Mouse (Mus musculus) megakaryocyte, adult 5-6 weeks (primary cell): ENCODE data around the gene Gm14406. TPM values are rescaled to one million over a fixed set of nuclear protein-coding genes. Genes with fewer than 3 reads are reported as not detected.
"Not testable (repeated sequence)": the region's sequence is repeated elsewhere in the genome, so short reads cannot be mapped to it uniquely, and the experiment has no call there.

Experiments
- ATAC-seq: 2 replicates; pipeline ENCODE4 v1.8.0; 2016; ENCODE audit warnings: mild to moderate bottlenecking, inconsistent platforms; ENCODE audit not compliant: poor library complexity, severe bottlenecking
- total RNA-seq, 2 experiments: library from RNA; stranded (forward) in 1 of 2; stranded (reverse) in 1 of 2; fragments of 153-499, 151-499 nt in 1 of 2; fragments of 221-1000, 200-1000 nt in 1 of 2; gene quantifications; 2 replicates each; pipeline versions ENCODE4 v1.2.3 to v1.2.4; 2015 to 2017

Gm14406 gene
- total RNA-seq (2015) (not detected in 2 replicates), total RNA-seq (2017) (not detected in 2 replicates)

DNA sequence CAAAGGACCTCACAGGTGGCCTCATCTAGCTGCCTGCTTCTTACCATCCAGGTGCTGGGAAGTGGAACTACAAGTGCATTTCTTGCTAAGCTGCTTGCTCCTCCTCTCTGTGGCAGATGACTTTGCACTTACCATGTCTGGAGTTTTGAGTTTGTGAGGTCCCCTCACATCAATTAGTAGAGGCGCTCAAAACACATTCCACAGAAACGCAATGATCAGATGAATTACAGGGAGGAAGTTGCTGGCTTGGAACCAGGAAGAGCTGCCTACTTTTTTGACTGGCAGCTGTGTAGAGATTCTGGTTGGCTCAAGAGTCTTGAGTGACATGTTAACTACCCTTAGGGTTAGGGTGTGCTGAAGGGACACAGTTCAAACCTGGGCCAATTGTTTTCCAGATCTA, at the start of gene Gm14406:
Gene Gm14406 (minus strand): TSS at position 213 of the 400 bp plus-strand sequence.
- ATAC-seq: not testable (repeated sequence)

DNA sequence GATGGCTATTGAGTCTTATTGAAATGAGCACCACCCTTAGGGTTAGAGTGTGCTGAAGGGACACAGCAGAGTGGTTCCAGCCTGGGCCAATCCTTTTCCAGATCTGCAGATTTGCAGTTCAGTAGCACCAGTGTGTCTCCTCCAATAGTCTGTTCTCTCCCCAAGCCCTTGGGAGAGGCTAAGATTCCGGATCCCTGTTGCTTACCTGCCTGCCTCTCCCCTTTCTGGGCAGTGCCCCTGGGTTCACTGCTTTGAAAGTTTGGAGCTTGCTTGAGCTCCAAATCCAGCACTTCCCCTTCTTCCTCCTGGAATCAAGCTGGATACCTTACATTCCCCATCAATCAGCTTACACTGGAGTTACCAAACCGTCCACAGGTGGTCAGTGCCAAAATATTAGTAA, 2.9 kb downstream of the Gm14406 start:
- not testable (repeated sequence) for ATAC-seq

DNA sequence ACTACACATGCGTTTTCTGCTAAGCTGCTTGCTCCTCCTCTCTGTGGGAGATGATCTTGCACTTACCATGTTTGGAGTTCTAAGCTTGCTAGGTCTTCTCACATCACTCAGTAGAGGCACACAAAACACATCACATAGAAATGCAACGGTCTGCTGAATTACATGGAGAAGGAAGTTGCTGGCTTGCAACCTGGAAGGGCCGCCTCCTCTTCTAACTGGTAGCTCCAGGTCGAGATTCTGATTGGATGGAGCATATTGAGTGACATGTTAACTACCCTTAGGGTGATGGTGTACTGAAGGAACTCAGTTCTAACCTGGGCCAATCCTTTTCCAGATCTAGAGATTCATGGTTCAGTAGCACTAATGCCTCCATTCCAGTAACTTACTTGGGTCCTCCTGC, 18.6 kb downstream of the Gm14406 start:
- not testable (repeated sequence) for ATAC-seq

DNA sequence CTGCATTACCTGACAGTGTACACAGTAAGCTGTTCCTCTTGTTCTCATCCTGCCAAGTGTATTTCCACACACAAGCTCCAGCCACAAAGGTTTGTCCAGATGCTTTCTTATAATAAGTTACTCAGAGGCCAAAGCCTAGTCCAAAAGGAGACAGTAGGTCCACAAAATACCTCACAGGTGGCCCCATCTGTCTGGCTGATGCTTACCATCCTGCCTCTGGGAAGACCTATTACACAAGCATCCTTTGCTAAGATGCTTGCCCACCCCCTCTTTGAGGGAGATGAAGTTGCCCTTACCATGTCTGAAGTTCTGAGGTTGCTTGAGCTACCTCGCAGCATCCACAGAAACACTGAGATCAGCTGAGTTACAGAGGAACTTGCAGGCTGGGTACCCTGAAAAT, 22.7 kb downstream of the Gm14406 start:
- not testable (repeated sequence) for ATAC-seq

DNA sequence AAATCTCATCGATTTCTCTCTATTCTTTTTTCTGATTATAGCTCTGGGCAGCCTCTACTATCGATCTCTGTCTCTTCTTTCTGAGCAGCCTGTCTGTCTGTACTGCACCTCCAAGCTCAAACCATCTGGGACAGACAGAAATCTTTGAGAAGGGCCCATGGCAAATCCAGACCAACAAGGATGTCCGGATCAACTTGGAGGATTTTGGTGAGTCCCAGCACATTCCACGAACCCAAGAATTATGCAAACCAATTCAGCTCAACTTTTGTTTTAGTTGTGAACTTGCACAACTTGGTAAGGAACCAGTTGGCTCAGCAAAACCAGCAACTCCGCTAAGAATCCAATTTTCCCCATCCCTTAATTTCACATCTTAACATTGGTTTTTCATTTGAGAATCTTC, 40.3 kb downstream of the Gm14406 start:
- ATAC-seq: not testable (repeated sequence)

DNA sequence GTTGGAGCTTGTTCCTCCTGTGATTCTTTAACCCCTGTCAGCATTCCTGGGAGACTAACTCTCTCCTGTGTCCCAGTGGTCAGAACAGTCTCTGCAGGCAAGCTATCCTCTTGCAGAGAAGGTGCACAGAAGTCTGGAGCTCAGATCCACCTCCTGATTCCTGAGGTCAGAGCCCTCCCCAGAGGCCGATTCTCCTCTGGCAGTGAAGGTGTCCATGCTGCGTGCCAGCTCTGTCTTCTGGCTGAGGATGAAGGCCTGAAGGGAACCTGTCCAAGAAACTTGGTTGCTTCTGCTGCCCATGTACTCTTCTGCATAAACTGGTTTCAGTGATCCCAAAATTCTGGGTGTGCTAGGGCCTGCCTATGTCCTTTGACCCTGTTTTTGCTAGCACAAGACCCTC, 40.9 kb downstream of the Gm14406 start:
- ATAC-seq: not testable (repeated sequence)

DNA sequence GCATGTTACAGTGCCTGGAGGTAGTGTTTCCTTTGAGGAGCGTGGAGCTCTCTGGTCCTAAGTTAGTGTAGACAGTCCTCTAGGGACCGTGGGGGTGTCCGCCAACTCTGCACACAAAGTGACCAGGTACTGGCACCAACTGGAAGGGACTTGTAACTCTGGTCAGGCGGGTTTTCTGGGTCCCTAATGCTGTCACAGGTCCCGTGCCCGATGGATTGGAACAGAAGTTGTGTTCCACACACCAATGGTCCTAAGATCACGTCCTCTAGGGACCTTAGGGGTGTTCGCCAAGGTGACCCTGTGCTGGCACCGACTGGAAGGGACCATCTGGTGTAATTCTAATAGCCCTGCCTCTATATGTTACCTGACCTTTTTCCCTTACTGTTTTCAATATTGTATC, 42.1 kb downstream of the Gm14406 start:
- no peak for ATAC-seq

DNA sequence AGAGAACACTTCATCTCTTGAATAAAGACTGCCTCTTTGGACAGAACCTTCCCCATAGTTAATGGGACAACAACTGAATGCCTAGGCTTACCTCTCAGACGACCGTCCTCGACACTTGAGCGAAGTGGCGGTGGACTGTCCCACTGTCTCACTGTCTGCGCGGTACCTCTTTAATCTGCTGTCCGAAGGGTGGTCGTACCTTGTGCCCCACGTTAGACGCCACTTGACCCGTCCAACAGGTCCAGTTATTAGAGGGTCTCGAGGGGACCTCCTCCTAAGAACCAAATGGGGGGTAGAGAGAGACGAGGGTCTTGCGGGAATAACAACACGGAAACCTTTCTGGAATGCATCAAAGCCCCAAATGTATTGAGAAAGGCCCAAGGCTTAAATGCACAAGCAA, 53.8 kb downstream of the Gm14406 start:
- not testable (repeated sequence) for ATAC-seq

DNA sequence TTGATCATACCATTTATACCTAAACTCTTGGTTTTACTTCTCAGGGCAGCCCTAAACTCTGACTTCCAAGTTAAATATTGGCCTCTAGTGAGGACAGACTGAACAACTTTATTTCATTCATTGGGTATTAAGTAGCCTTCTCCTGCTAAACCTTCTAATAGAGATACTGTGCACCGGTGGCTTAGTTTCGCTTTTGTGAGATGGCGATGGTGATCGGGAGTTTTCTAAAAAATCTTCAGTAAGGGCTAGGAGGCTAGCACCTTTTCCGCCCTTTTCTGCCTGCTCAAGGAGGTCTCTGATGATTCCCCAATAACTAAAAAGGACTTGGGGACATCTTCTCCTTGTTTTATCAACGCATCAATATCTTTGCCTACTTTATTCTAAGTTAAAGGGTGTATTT, 54.3 kb downstream of the Gm14406 start:
- ATAC-seq: not testable (repeated sequence)

DNA sequence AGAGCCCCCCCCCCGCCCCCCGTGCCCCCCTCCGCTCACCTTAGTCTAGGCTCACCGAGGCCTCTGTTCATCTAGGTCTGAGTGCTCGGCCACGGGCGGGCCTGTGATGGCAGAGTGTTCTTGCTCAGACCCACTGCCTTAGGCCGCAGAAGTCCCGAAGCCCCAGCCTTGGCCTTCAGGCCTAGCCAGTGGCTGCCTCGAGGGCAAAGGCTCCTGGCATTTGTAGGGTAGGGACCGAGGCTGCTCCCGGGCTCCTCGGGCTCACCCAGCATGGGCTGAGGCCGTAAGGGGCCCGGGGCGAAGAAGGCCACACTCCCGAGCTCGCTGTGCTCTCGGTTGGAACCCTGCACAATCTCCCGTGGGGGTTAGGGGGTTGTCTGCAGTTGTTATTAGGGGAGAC, 54.9 kb downstream of the Gm14406 start:
- no peak for ATAC-seq

DNA sequence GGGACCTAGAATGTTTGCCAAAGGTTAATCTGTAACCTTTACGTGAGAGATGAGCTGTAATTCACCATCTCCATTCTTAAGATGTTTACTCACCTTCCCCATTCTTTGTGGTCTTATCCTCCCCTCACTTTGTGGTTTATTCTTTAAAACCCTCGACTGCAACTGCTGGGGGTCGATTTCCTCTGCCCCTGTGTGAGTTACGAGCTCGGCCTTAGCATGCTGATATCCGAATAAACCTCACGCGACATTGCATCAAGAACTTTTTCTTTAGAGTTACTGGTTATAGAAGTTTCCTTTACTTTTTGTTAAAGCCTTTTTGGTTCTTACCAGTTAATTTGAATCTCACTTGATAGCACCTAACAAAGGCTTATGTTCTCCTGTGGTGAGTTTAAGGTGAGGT, 58.0 kb downstream of the Gm14406 start:
- ATAC-seq: no peak

Other genes with a start within 250 kb of the Gm14406 start
- 1.0 and 1.2 TPM in 2 replicates for gene Gm14418, start 179.9 kb downstream of the Gm14406 start, total RNA-seq (2015)
- gene Gm14418, start 179.9 kb downstream of the Gm14406 start, total RNA-seq (2017): 0.28 TPM in 1 of 2 replicates, not detected in the other
- gene Zfp970, start 113.5 kb downstream of the Gm14406 start, total RNA-seq (2015): 5.5 and 6.9 TPM in 2 replicates
- 4.7 and 6.3 TPM in 2 replicates for gene Zfp970, start 113.5 kb downstream of the Gm14406 start, total RNA-seq (2017)
- gene Gm14403, start 80.0 kb downstream of the Gm14406 start, total RNA-seq (2015): 0.59 TPM in 1 of 2 replicates, not detected in the other
- 1.2 and 1.7 TPM in 2 replicates for gene Gm14403, start 80.0 kb downstream of the Gm14406 start, total RNA-seq (2017)
- 1.2 and 1.3 TPM in 2 replicates for gene Gm14322, start 181.1 kb upstream of the Gm14406 start, total RNA-seq (2015)
- gene Gm14322, start 181.1 kb upstream of the Gm14406 start, total RNA-seq (2017): 1.3 TPM in 1 of 2 replicates, not detected in the other